Comparison of ENCODE assay signal across 22 mouse cellular contexts in genomic region chr17:33564599-33564998, GRCm38 (mm10). TPM values are rescaled to one million over a fixed set of nuclear protein-coding genes. Genes with fewer than 3 reads are reported as not detected.
DNase-seq lines count a peak whose midpoint lies in the region; ATAC-seq and TF ChIP-seq lines count a peak whose summit lies in the region.
"Had no signal": no experiment of that assay in that cellular context is flagged by ENCODE, and none has a peak within 500 bp of the region (broad histone marks: within the 10 kb centered on the region; RNA-seq: fewer than 3 reads in every experiment).

No protein-coding gene starts in this region.

- H3K9ac ChIP-seq in neural tube, embryonic 15.5 days (replicated peaks): no peak overlapping the region
- H3K9ac ChIP-seq: embryonic facial prominence, embryonic 12.5 days; kidney, embryonic 15.5 days; limb, embryonic 15.5 days had no signal

- WGBS in bone marrow, adult 2 months: 4% methylated on average over 1 of the region's 1 CpGs
- 67% methylated on average over 1 of the region's 1 CpGs for whole genome bisulfite sequencing in neural tube, embryonic 15.5 days

- no peaks in the 10 kb centered on the region for H3K36me3 ChIP-seq in neural tube, embryonic 15.5 days
- H3K36me3 ChIP-seq: embryonic facial prominence, embryonic 12.5 days; heart, embryonic 10.5 days; kidney, embryonic 15.5 days; limb, embryonic 15.5 days had no signal

- peaks cover 8% of the 10 kb centered on the region for H3K4me1 ChIP-seq in bone marrow, adult 2 months (ENCODE audit: control insufficient read depth, insufficient read depth, low read length)
- no peaks in the 10 kb centered on the region for H3K4me1 ChIP-seq in neural tube, embryonic 15.5 days
- H3K4me1 ChIP-seq: embryonic facial prominence, embryonic 12.5 days; heart, embryonic 10.5 days; kidney, embryonic 15.5 days; limb, embryonic 15.5 days had no signal

- no peak overlapping the region for H3K4me2 ChIP-seq in neural tube, embryonic 15.5 days
- H3K4me2 ChIP-seq: embryonic facial prominence, embryonic 12.5 days; kidney, embryonic 15.5 days; limb, embryonic 15.5 days had no signal

- DNase-seq in lung, postnatal 36 days: peak; percentile 40
- no peak for DNase-seq in lung, postnatal 14 days
- DNase-seq in frontal cortex, postnatal 25 days (ENCODE audit: low spot score in 2 of 2): no peak
- no peak for DNase-seq in embryo, embryonic 11 days
- DNase-seq: adrenal gland, postnatal 36 days; cerebellum, adult 18-20 months; cerebellum, postnatal 14 days; gastrocnemius, adult 2 months; kidney, adult 11 months; kidney, postnatal 36 days; thymus, postnatal 25 days had no signal

- no peaks in the 10 kb centered on the region for H3K27me3 ChIP-seq in neural tube, embryonic 15.5 days (replicated peaks)
- H3K27me3 ChIP-seq: embryonic facial prominence, embryonic 12.5 days; kidney, embryonic 15.5 days; limb, embryonic 15.5 days had no signal

- no peaks in the 10 kb centered on the region for H3K9me3 ChIP-seq in neural tube, embryonic 15.5 days (replicated peaks)
- H3K9me3 ChIP-seq: embryonic facial prominence, embryonic 12.5 days; heart, embryonic 10.5 days; kidney, embryonic 15.5 days; limb, embryonic 15.5 days had no signal

- H3K27ac ChIP-seq in bone marrow, adult 2 months (ENCODE audit: control insufficient read depth, insufficient read depth, low read depth, low read length, poor library complexity): peak overlapping the region; percentile 89; the same call in 1 of the 2 replicates
- H3K27ac ChIP-seq in neural tube, embryonic 15.5 days (replicated peaks): no peak overlapping the region
- H3K27ac ChIP-seq: embryonic facial prominence, embryonic 12.5 days; gastrocnemius, adult 2 months; heart, embryonic 10.5 days; kidney, embryonic 15.5 days; limb, embryonic 15.5 days had no signal

- peak overlapping the region; percentile 7 for H3K4me3 ChIP-seq in bone marrow, adult 2 months (replicated peaks; ENCODE audit: control insufficient read depth, low read depth, low read length)
- no peak overlapping the region for H3K4me3 ChIP-seq in neural tube, embryonic 15.5 days (replicated peaks)
- H3K4me3 ChIP-seq: embryonic facial prominence, embryonic 12.5 days; gastrocnemius, adult 2 months; heart, embryonic 10.5 days; kidney, embryonic 15.5 days; limb, embryonic 15.5 days had no signal

- TF ChIP-seq POLR2A in bone marrow, adult 2 months (IDR thresholded peaks at IDR 0.05; ENCODE audit: borderline replicate concordance, control insufficient read depth, low read depth, low read length): no peak

- peak; percentile 44 for ATAC-seq in inflammation-experienced regulatory T-cells, adult 6 months
- peak; percentile 60 for ATAC-seq in monocyte, adult 5-6 weeks (replicated peaks; ENCODE audit: insufficient number of reproducible peaks, low FRiP score, low TSS enrichment, poor library complexity, severe bottlenecking)
- ATAC-seq in neural tube, embryonic 15.5 days (ENCODE audit: low FRiP score): no peak
- ATAC-seq: hindbrain, embryonic 16.5 days; lung, postnatal 0 days; midbrain, embryonic 16.5 days had no signal

- no peak for TF ChIP-seq CTCF in bone marrow, adult 2 months (IDR thresholded peaks at IDR 0.05; ENCODE audit: control insufficient read depth, insufficient read depth, low read length)

RNA-seq across cellular contexts. Expression of gene Myo1f, which starts 9.1 kb away (rescaled TPM):
- polyA plus RNA-seq in bone marrow, adult 2 months (2011; ENCODE audit: insufficient read depth, insufficient read length, low replicate concordance, missing spikeins): 34.6 and 68.8 TPM in 2 replicates
- 100 to 1,000 TPM in 1 of 3 experiments, 10 to 100 TPM in 2; 48.8 to 258 (median 51.4) TPM for polyA plus RNA-seq in inflammation-experienced regulatory T-cells, adult 6 months (2017; shearing (Covaris generic))
- 541 to 588 TPM (median 587 TPM) in 3 replicates for total RNA-seq in monocyte, adult 5-6 weeks (2017)
- 2.1 and 4.7 TPM in 2 replicates for polyA plus RNA-seq in neural tube, embryonic 15.5 days (2015; fragmentation: Nextera tagmentation; extraction: Ambion mirVana)

RNA-seq across cellular contexts. Expression of gene Adamts10, which starts 40.6 kb away (rescaled TPM):
- polyA plus RNA-seq in bone marrow, adult 2 months (2011; ENCODE audit: insufficient read depth, insufficient read length, low replicate concordance, missing spikeins): 20.2 and 37.3 TPM in 2 replicates
- 10 to 100 TPM; 47.1 to 61.9 (median 61.1) TPM for polyA plus RNA-seq in inflammation-experienced regulatory T-cells, adult 6 months (2017; shearing (Covaris generic))
- 71.1 to 159 TPM (median 83.0 TPM) in 3 replicates for total RNA-seq in monocyte, adult 5-6 weeks (2017)
- polyA plus RNA-seq in neural tube, embryonic 15.5 days (2015; fragmentation: Nextera tagmentation; extraction: Ambion mirVana): 57.7 and 63.9 TPM in 2 replicates
